Mouse (Mus musculus) kidney, adult 2 months (tissue): ENCODE results near the gene Srp9.

Experiments used
- CTCF ChIP-seq: fragments of 200-500 bp; conservative IDR thresholded peaks from 2 replicates; pipeline ENCODE4 v1.5.1; 2011; ENCODE audit warnings: low read depth, mild to moderate bottlenecking, control low read depth, low read length, moderate library complexity, mixed read lengths; ENCODE audit not compliant: insufficient read depth, insufficient read length
- POLR2A ChIP-seq: fragments of 200-500 bp; IDR thresholded peaks from one replicate; pipeline ENCODE4 v1.6.1; 2011; ENCODE audit warnings: low read depth, low read length, control low read depth

GRCm38 (mm10) chr1:182107251-182107650, 17.3 kb upstream of the Srp9 start:
- TF ChIP-seq POLR2A (no peak), CTCF (no peak)
